Mouse (Mus musculus) kidney, adult 8-10 months (tissue): ENCODE data around the gene Copg1.

Source experiments
- DNase-seq, 2 experiments: peaks; one replicate each; pipeline ENCODE4 v3.0.0; 2022

Gene Copg1

GRCm38 (mm10) chr6:87887594-87888233, at the start of gene Copg1:
Copg1 (plus strand) TSS chr6:87887814.
- DNase-seq: peak; percentile 99 to 100

GRCm38 (mm10) chr6:87838551-87839197, 48.9 kb upstream of the Copg1 start, which contains the start of gene Isy1:
Isy1 (minus strand) TSS chr6:87838798.
- peak; percentile 96 to 97 for DNase-seq

- DNase-seq: no peak
Measured at GRCm38 (mm10) chr6:87839797-87840341, 47.7 kb upstream of the Copg1 start.

GRCm38 (mm10) chr6:87841635-87842034, 46.0 kb upstream of the Copg1 start:
- DNase-seq: no peak

- no peak for DNase-seq
Measured at GRCm38 (mm10) chr6:87842254-87842653, 45.4 kb upstream of the Copg1 start.

GRCm38 (mm10) chr6:87845031-87845695, 42.5 kb upstream of the Copg1 start:
- DNase-seq: no peak

GRCm38 (mm10) chr6:87846813-87847212, 40.8 kb upstream of the Copg1 start:
- no peak for DNase-seq

GRCm38 (mm10) chr6:87849780-87850154, 37.8 kb upstream of the Copg1 start:
- no peak for DNase-seq

GRCm38 (mm10) chr6:87850155-87850899, 37.3 kb upstream of the Copg1 start:
- DNase-seq: peak; percentile 26 to 51

GRCm38 (mm10) chr6:87850900-87851614, 36.6 kb upstream of the Copg1 start, which contains the start of gene Cnbp:
Cnbp (minus strand) TSS chr6:87851106.
- DNase-seq: peak; percentile 95

GRCm38 (mm10) chr6:87851871-87852270, 35.7 kb upstream of the Copg1 start:
- no peak for DNase-seq

- DNase-seq: peak in 1 of 2 experiments; percentile 28
Measured at GRCm38 (mm10) chr6:87853446-87853845, 34.2 kb upstream of the Copg1 start.

GRCm38 (mm10) chr6:87857071-87857470, 30.5 kb upstream of the Copg1 start:
- no peak for DNase-seq

- DNase-seq: no peak
Measured at GRCm38 (mm10) chr6:87866211-87866610, 21.4 kb upstream of the Copg1 start.

GRCm38 (mm10) chr6:87867256-87867655, 20.4 kb upstream of the Copg1 start:
- no peak for DNase-seq

- DNase-seq: peak; percentile 44 to 49
Measured at GRCm38 (mm10) chr6:87868871-87869506, 18.6 kb upstream of the Copg1 start.

- DNase-seq: no peak
Measured at GRCm38 (mm10) chr6:87870440-87870839, 17.2 kb upstream of the Copg1 start.

- DNase-seq: no peak
Measured at GRCm38 (mm10) chr6:87871240-87871639, 16.4 kb upstream of the Copg1 start.

- DNase-seq: peak; percentile 32 to 43
Measured at GRCm38 (mm10) chr6:87873104-87873503, 14.5 kb upstream of the Copg1 start.

GRCm38 (mm10) chr6:87873963-87874362, 13.7 kb upstream of the Copg1 start:
- no peak for DNase-seq

- no peak for DNase-seq
Measured at GRCm38 (mm10) chr6:87875083-87875482, 12.5 kb upstream of the Copg1 start.

GRCm38 (mm10) chr6:87875562-87875961, 12.1 kb upstream of the Copg1 start:
- DNase-seq: peak in 1 of 2 experiments; percentile 27
